Mouse (Mus musculus): ENCODE measurements around the gene Qrsl1. TPM values are rescaled to one million over a fixed set of nuclear protein-coding genes. Genes with fewer than 3 reads are reported as not detected.

Gene Qrsl1
- polyA plus RNA-seq, 1 experiment from 2014 or later = 33.1 TPM

DNA sequence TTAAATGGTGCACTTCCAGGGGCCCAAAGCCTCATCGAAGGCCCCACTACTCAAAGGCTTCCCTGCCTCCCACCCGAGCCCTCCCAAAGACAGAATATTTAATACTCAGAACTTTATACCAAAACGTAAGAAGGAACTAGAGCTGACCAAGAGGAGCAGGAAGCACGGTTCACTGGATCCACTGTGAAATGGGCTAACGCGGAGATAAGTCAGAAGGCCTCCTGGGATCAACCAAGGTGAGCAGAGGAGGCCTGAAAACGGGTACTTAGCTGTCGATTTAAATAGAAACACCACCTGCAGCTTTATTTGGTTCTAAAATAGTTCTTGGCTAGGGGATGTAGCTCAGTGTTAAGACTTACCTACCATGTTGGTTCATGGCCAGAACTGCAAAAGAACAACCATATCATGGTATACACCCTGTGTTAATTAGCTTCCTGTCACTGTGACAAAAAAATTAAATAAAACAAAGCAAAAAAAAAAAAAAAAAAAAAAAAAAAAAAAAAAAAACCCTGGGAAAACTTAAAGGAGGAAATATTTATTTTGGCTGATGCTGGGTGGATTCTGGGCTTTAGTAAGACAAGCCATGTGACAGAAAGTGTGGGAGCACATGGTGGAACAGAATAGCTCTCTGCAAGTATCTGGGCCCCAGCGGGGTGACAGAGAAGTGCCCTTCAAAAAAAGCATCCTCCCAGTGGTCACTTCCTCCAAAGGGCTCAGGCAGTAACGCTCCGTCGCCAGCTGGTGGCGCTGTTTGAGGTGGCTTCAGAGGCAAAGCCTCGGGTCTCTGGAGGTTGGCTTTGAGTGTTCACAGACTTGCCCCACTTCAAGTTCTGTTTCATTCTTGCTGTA lies 74.5 kb downstream of the Qrsl1 start:
- no peaks in the 10 kb centered on the region for H3K4me1 ChIP-seq (ENCODE audit: control insufficient read depth, insufficient read depth, low read length)
- no peak overlapping the region for H3K4me3 ChIP-seq (ENCODE audit: low read length)
- H3K27ac ChIP-seq (ENCODE audit: low read depth, low read length) = no peak overlapping the region
- ATAC-seq (ENCODE audit: low FRiP score, low TSS enrichment) = no peak
- no peaks in the 10 kb centered on the region for H3K27me3 ChIP-seq (ENCODE audit: control insufficient read depth, insufficient read depth, low read length)
- no peaks in the 10 kb centered on the region for H3K36me3 ChIP-seq (ENCODE audit: control insufficient read depth, insufficient read depth, low read length)
- no peak overlapping the region for H3K4me2 ChIP-seq (replicated peaks; ENCODE audit: low read depth, low read length)
- WGBS = 77% methylated on average over 14 of the region's 14 CpGs
- H3K9ac ChIP-seq (ENCODE audit: low read depth, low read length) = no peak overlapping the region
- H3K9me3 ChIP-seq (ENCODE audit: control insufficient read depth, low read length) = 0 out of 2 replicates have a peak, but pooled peaks cover 3% of the 10 kb centered on the region

DNA sequence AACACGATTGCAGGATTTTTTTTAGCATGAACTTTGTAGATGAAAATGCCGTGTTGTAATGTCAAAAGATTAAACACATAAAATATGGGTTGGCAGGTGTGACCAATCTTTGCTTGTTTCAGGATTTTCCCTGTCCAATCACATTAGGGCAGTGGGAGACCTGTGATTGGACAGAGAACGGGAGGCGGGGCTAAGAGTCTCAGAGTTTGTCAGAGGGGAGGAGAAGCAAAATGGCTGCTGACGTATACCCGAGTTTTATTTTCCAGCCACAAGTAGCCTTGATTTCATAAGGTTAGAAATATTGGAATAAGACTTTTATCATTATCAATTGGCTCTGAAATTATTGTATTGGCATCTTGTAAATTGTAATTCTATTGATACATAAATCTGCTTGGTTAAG lies 75.8 kb downstream of the Qrsl1 start:
- 96% methylated on average over 6 of the region's 6 CpGs for WGBS
- no peak overlapping the region for H3K4me2 ChIP-seq (replicated peaks; ENCODE audit: low read depth, low read length)

DNA sequence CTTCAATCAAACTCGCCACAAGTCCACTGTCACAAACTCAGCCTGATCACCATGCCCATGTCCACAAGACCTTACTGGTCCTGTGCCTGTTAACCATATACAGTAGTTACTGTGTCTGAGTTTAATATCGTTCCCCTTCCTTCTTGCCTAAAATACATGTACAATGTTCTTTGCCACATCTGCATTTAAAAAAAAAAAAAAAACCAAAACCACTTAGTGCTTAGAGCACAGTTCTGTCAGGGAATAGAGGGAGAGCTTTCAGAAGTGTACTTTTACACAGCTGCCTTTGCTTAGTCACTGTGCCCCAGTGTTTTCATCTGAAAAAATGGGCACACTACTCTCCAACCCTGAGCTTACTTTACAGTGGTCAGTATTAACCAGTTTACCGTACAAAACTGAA lies 76.8 kb downstream of the Qrsl1 start:
- no peak for ATAC-seq (ENCODE audit: low FRiP score, low TSS enrichment)
- Histone ChIP-seq H3K27me3 (ENCODE audit: control insufficient read depth, insufficient read depth, low read length) (no peaks in the 10 kb centered on the region), H3K27ac (ENCODE audit: low read depth, low read length) (no peak overlapping the region), H3K36me3 (ENCODE audit: control insufficient read depth, insufficient read depth, low read length) (no peaks in the 10 kb centered on the region), H3K4me1 (ENCODE audit: control insufficient read depth, insufficient read depth, low read length) (no peaks in the 10 kb centered on the region), H3K4me2 (replicated peaks; ENCODE audit: low read depth, low read length) (no peak overlapping the region), H3K4me3 (ENCODE audit: low read length) (no peak overlapping the region), H3K9ac (ENCODE audit: low read depth, low read length) (no peak overlapping the region), H3K9me3 (ENCODE audit: control insufficient read depth, low read length) (0 out of 2 replicates have a peak, but pooled peaks cover 3% of the 10 kb centered on the region)
- 89% methylated on average over 3 of the region's 3 CpGs for WGBS

More for the DNA sequence above, 75.8 kb downstream of the Qrsl1 start:
- Histone ChIP-seq H3K9ac (ENCODE audit: low read depth, low read length) (no peak overlapping the region), H3K9me3 (ENCODE audit: control insufficient read depth, low read length) (0 out of 2 replicates have a peak, but pooled peaks cover 3% of the 10 kb centered on the region), H3K36me3 (ENCODE audit: control insufficient read depth, insufficient read depth, low read length) (no peaks in the 10 kb centered on the region), H3K4me3 (ENCODE audit: low read length) (no peak overlapping the region), H3K27me3 (ENCODE audit: control insufficient read depth, insufficient read depth, low read length) (no peaks in the 10 kb centered on the region), H3K4me1 (ENCODE audit: control insufficient read depth, insufficient read depth, low read length) (no peaks in the 10 kb centered on the region), H3K27ac (ENCODE audit: low read depth, low read length) (no peak overlapping the region)
- no peak for ATAC-seq (ENCODE audit: low FRiP score, low TSS enrichment)

Other genes starting within 250 kb of the Qrsl1 start
- 7.8 and 15.8 TPM in 2 replicates for gene Rtn4ip1, start 62 bp upstream of the Qrsl1 start, polyA plus RNA-seq (2014; fragmentation: Nextera tagmentation; extraction: Ambion mirVana)
- 2.1 and 5.0 TPM in 2 replicates for gene Crybg1, start 247.1 kb upstream of the Qrsl1 start, polyA plus RNA-seq (2014; fragmentation: Nextera tagmentation; extraction: Ambion mirVana)

All from kidney, embryonic 14.5 days (tissue).